Mouse (Mus musculus) liver, embryonic 14.5 days (tissue): ENCODE results near the gene Tsc22d2. TPM values are rescaled to one million over a fixed set of nuclear protein-coding genes. Genes with fewer than 3 reads are reported as not detected.
"Not testable (repeated sequence)": the region's sequence is repeated elsewhere in the genome, so short reads cannot be mapped to it uniquely, and the experiment has no call there.

Source experiments
- ATAC-seq: fragments of 200-750 bp; cut with Nextera tagmentation; 2 replicates; pipeline ENCODE4 v1.8.0; 2017; ENCODE audit warnings: moderate number of reproducible peaks, mild to moderate bottlenecking, moderate library complexity; ENCODE audit not compliant: insufficient read depth
- DNase-seq, 3 experiments: peaks; one replicate each; pipeline ENCODE4 v3.0.0-alpha.2; 2012 to 2013; ENCODE audit warnings: low read depth in 3 of 3, low spot score in 3 of 3
- H3K27ac ChIP-seq: fragments of 300-500 bp; sonication (generic); 2 replicates; pipeline ENCODE4 v1.5.1; 2014; ENCODE audit warnings: moderate library complexity, mild to moderate bottlenecking, control low read depth, inconsistent platforms
- H3K27me3 ChIP-seq: fragments of 300-500 bp; sonication (generic); 2 replicates; pipeline ENCODE4 v1.6.1; 2014; ENCODE audit warnings: mild to moderate bottlenecking, low read length, moderate library complexity; ENCODE audit not compliant: control insufficient read depth, insufficient read depth
- H3K36me3 ChIP-seq: fragments of 300-500 bp; sonication (generic); replicated peaks from 2 replicates; pipeline ENCODE4 v1.6.1; 2014; ENCODE audit warnings: low read depth; ENCODE audit not compliant: control insufficient read depth, insufficient read depth
- H3K4me1 ChIP-seq, 2 experiments: fragments of 200-500 bp in 1 of 2; fragments of 300-500 bp in 1 of 2; sonication (generic) in 1 of 2; replicated peaks; 2 replicates each; pipeline ENCODE4 v1.6.1; 2012 to 2014; ENCODE audit warnings: antibody characterized with exemption in 1 of 2, inconsistent platforms in 1 of 2, low read length in 1 of 2; ENCODE audit not compliant: control insufficient read depth in 2 of 2, insufficient read depth in 2 of 2
- H3K4me2 ChIP-seq: fragments of 300-500 bp; sonication (generic); 2 replicates; pipeline ENCODE4 v1.6.1; 2014; ENCODE audit warnings: low read depth, mild to moderate bottlenecking, control low read depth, moderate library complexity
- H3K4me3 ChIP-seq, 2 experiments: fragments of 200-500 bp in 1 of 2; fragments of 300-500 bp in 1 of 2; sonication (generic) in 1 of 2; 2 replicates each; pipeline ENCODE4 v1.5.1; 2012 to 2014; ENCODE audit warnings: low read depth in 2 of 2, low read length in 2 of 2, mild to moderate bottlenecking in 2 of 2, control low read depth in 1 of 2, inconsistent platforms in 1 of 2, moderate library complexity in 1 of 2; ENCODE audit not compliant: insufficient read depth in 1 of 2
- H3K9ac ChIP-seq: fragments of 300-500 bp; sonication (generic); replicated peaks from 2 replicates; pipeline ENCODE4 v1.6.1; 2014; ENCODE audit warnings: mild to moderate bottlenecking, control low read depth, moderate library complexity
- H3K9me3 ChIP-seq: fragments of 300-500 bp; sonication (generic); 2 replicates; pipeline ENCODE4 v1.6.1; 2016; ENCODE audit warnings: low read length, mixed read lengths; ENCODE audit not compliant: control insufficient read depth
- CTCF ChIP-seq: IDR thresholded peaks from 2 replicates; pipeline ENCODE4 v1.5.1; 2016; ENCODE audit warnings: antibody characterized with exemption, low read depth, control low read depth
- EP300 ChIP-seq: IDR thresholded peaks from 2 replicates; pipeline ENCODE4 v1.6.1; 2016; ENCODE audit warnings: antibody characterized with exemption, low read depth
- WGBS: fragments of 180-500 bp; shearing (Covaris S2); extraction: QIAGEN DNeasy Blood & Tissue Kit; methylation state at CpG from one replicate; pipeline ENCODE4 v1.1.7; 2014; ENCODE audit not compliant: insufficient replicate concordance; 5-methylcytosine and 5-hydroxymethylcytosine counted together
- polyA plus RNA-seq, 2 experiments: library from polyadenylated mRNA; depleted of rRNA in 1 of 2; stranded (reverse) in 1 of 2; unstranded in 1 of 2; fragments of >200 nt; fragmentation: Nextera tagmentation in 1 of 2; extraction: Ambion mirVana in 1 of 2; gene quantifications; 2 replicates each; pipeline versions ENCODE4 v1.2.1 to v1.2.3; 2012 to 2014

The Tsc22d2 gene
- polyA plus RNA-seq, 2 experiments, result 4.3 TPM

- DNase-seq (peak in 2 of 3 experiments; percentile 30 to 40), ATAC-seq (peak; percentile 78)
- TF ChIP-seq EP300, result no peak
- no peak for TF ChIP-seq CTCF
- H3K9me3 ChIP-seq, result no peaks in the 10 kb centered on the region
- no peaks in the 10 kb centered on the region for H3K27me3 ChIP-seq
- H3K4me3 ChIP-seq, result peak overlapping the region; percentile 25 to 32
- peak overlapping the region; percentile 45 for H3K27ac ChIP-seq
- peaks cover 2 to 16% of the 10 kb centered on the region in 2 experiments; a peak in 2 of 4 replicates for H3K4me1 ChIP-seq
- peak overlapping the region; percentile 35 for H3K9ac ChIP-seq
- H3K4me2 ChIP-seq, result peak overlapping the region; percentile 63
- H3K36me3 ChIP-seq, result no peaks in the 10 kb centered on the region
- WGBS, result 23% methylated on average over 9 of the region's 9 CpGs
These were observed 55.3 kb downstream of the Tsc22d2 start for GRCm38 (mm10) chr3:58469655-58470437.

DNA sequence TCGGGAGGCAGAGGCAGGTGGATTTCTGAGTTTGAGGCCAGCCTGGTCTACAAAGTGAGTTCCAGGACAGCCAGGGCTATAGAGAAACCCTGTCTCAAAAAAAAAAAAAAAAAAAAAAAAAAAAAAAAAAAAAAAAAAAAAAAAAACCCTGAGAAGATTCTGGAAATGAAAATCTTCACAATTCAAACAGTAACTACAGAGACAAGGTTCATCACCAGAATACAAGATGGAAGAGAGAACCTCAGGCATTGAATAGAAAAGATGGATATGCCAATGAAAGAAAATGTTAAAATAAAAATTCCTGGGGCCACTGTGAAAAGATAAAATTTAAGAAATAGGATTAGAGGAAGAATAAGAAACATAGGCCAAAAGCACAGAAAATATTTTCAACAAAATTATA, 60.8 kb downstream of the Tsc22d2 start:
- H3K9ac ChIP-seq, ATAC-seq, H3K27me3 ChIP-seq, H3K4me3 ChIP-seq, H3K4me1 ChIP-seq, H3K27ac ChIP-seq, H3K36me3 ChIP-seq, H3K4me2 ChIP-seq, DNase-seq, H3K9me3 ChIP-seq: not testable (repeated sequence)
- WGBS, result 69% methylated on average over 1 of the region's 1 CpGs

DNA sequence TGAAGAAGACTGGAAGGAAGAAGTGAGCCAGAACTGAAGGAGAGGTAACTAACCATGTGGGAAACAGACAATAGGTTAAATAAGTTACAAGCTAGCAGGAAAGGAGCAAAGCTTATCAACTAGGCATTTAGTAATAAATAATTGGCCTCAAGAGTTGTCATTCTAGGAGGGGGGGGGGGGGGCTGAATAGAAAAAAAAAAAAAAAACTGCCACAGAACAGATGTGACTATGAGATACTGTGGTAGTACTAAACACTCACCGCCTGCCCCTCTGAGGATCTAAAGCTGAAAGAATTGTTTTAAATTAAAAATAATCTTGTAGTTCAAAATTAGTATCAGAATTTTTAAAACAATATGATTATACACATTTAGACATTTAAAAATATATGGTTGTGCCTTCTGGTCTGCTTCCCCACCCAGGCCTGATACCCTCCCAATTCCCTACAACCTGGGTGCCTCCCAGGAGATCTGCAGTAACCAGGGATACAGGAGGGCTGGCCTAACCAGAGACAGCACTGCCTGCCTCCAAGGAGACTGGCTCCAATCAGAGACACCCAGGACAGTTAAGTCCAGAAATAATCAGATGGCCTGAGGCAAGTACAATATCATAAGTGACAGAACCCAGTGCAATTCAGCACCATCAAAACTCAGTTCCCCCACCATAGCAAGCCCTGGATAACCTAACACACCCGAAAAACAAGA, 64.4 kb downstream of the Tsc22d2 start:
- H3K4me3 ChIP-seq, result no peak overlapping the region
- TF ChIP-seq CTCF (no peak), EP300 (no peak)
- DNase-seq (no peak), ATAC-seq (no peak)
- H3K4me2 ChIP-seq, result no peak overlapping the region
- no peaks in the 10 kb centered on the region for H3K36me3 ChIP-seq
- H3K4me1 ChIP-seq, result 0 out of 4 replicates have a peak, but pooled peaks cover 0 to 3% of the 10 kb centered on the region in 2 experiments
- WGBS, result 37% methylated on average over 2 of the region's 2 CpGs
- H3K9me3 ChIP-seq, result no peaks in the 10 kb centered on the region
- H3K27me3 ChIP-seq, result no peaks in the 10 kb centered on the region
- H3K9ac ChIP-seq, result no peak overlapping the region
- no peak overlapping the region for H3K27ac ChIP-seq

- 64% methylated on average over 7 of the region's 7 CpGs for WGBS
- ATAC-seq, result no peak
- Histone ChIP-seq H3K27me3 (no peaks in the 10 kb centered on the region), H3K36me3 (no peaks in the 10 kb centered on the region), H3K27ac (no peak overlapping the region), H3K9ac (no peak overlapping the region), H3K4me3 (no peak overlapping the region), H3K9me3 (no peaks in the 10 kb centered on the region), H3K4me2 (no peak overlapping the region), H3K4me1 (no peaks in the 10 kb centered on the region)
- no peak for TF ChIP-seq EP300
- peak; percentile 84 for TF ChIP-seq CTCF
- peak in 1 of 3 experiments; percentile 38 for DNase-seq
These were observed 71.4 kb downstream of the Tsc22d2 start for GRCm38 (mm10) chr3:58485883-58486282.

DNA sequence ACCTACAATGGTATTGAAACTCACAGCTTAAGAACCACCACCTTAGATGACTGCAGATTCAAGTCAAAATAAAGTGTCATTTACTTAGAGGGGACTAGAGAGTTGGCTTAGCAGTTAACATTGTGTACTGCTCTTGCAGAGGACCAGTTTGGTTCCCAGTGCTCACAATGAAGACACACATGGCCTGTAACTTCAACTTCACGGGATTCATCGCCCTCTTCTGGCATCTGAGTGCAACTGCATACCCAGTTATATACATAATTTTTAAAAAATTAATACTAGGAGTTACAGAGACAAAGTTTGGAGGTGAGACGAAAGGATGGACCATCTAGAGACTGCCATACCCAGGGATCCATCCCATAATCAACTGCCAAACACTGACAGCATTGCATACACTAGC, 72.6 kb downstream of the Tsc22d2 start:
- Histone ChIP-seq H3K9me3 (no peaks in the 10 kb centered on the region), H3K27ac (no peak overlapping the region), H3K4me1 (no peaks in the 10 kb centered on the region), H3K4me3 (no peak overlapping the region), H3K27me3 (no peaks in the 10 kb centered on the region), H3K36me3 (no peaks in the 10 kb centered on the region), H3K4me2 (no peak overlapping the region), H3K9ac (no peak overlapping the region)
- DNase-seq (no peak), ATAC-seq (no peak)
- TF ChIP-seq CTCF, result peak; percentile 45
- no peak for TF ChIP-seq EP300
- WGBS, result 48% methylated on average over 3 of the region's 3 CpGs
